Mouse (Mus musculus) testis, adult 2 months (tissue): Measurements from ENCODE around the gene Spr. TPM values are rescaled to one million over a fixed set of nuclear protein-coding genes. Genes with fewer than 3 reads are reported as not detected.
A peak's percentile ranks its signal among the peaks of the same experiment; 100 is the strongest.
"Not testable (repeated sequence)": the region's sequence is repeated elsewhere in the genome, so short reads cannot be mapped to it uniquely, and the experiment has no call there.

Source experiments
- H3K27ac ChIP-seq: fragments of 200-500 bp; 2 replicates; pipeline ENCODE4 v1.5.1; 2012; ENCODE audit warnings: low read depth, low read length; ENCODE audit not compliant: control insufficient read depth, insufficient read depth
- H3K27me3 ChIP-seq: fragments of 200-500 bp; 2 replicates; pipeline ENCODE4 v1.6.1; 2012; ENCODE audit warnings: mild to moderate bottlenecking, low read length, moderate library complexity; ENCODE audit not compliant: control insufficient read depth, insufficient read depth
- H3K36me3 ChIP-seq: fragments of 200-500 bp; 2 replicates; pipeline ENCODE4 v1.6.1; 2012; ENCODE audit warnings: mild to moderate bottlenecking, low read length; ENCODE audit not compliant: control insufficient read depth, insufficient read depth
- H3K4me1 ChIP-seq: fragments of 200-500 bp; 2 replicates; pipeline ENCODE4 v1.6.1; 2012; ENCODE audit warnings: low read length; ENCODE audit not compliant: control insufficient read depth, insufficient read depth
- H3K4me3 ChIP-seq: fragments of 200-500 bp; 2 replicates; pipeline ENCODE4 v1.5.1; 2012; ENCODE audit warnings: low read depth, mild to moderate bottlenecking, low read length, moderate library complexity, mixed read lengths; ENCODE audit not compliant: control insufficient read depth
- CTCF ChIP-seq: fragments of 200-500 bp; IDR thresholded peaks from 2 replicates; pipeline ENCODE4 v1.5.1; 2012; ENCODE audit warnings: low read depth, mild to moderate bottlenecking, inconsistent platforms, low read length, moderate library complexity; ENCODE audit not compliant: control insufficient read depth, insufficient read depth, insufficient replicate concordance
- POLR2A ChIP-seq: fragments of 200-500 bp; IDR thresholded peaks from 2 replicates; pipeline ENCODE4 v1.6.1; 2012; ENCODE audit warnings: low read depth, mild to moderate bottlenecking, inconsistent platforms, low read length, moderate library complexity; ENCODE audit not compliant: control insufficient read depth
- polyA plus RNA-seq: library from polyadenylated mRNA; depleted of rRNA; stranded (reverse); fragments of >200 nt; gene quantifications from 2 replicates; pipeline ENCODE4 v1.2.3, GENCODE M21; 2012; rRNA removed

The Spr gene
- polyA plus RNA-seq, 1 experiment: 2.3 TPM

DNA sequence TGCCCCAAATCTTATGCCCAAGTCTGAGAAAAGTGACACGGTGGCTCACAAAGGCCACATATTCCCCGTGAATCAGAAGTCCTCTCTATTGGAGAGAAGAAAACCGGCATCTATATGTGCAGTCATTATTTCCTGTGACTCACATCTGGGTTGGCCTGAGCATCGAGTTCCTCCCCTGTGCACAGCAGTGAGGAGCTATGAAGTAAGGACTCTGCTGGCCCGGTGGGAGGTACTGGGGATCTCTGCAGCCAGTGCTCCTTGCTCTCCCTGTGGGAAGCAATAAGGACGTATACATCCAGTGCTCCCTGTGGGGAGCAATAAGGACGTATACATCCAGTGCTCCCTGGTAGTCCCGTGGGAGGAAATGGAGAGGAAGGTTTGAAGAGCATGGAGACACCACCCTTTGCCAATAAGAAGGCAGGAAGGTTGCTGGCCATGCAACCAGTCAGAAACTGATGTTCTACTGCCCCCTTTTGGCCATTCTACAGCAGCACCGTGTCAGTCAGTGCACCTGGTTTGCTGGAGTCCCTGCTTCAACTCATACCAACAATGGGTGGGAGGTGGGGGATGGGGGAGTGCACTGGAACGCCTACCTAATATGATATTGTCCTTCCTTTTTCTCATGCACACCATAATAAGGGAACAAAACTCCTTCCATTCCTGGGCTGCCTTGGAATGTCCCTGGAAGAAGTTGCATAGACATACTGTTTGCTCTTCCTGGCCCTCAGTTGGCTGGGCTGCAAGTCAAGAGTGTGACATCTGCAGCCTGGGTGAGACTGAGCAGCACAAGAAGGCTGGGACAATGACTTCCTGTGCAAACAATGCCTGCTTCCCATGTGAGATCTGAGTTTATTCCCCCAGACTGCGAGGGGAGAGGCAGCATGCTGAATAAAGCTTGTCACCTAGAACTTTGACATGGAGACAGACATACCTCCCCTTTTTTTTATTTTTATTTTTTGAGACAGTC, 19.7 kb downstream of the Spr start:
- H3K4me1 ChIP-seq, H3K36me3 ChIP-seq, H3K27me3 ChIP-seq, H3K4me3 ChIP-seq, H3K27ac ChIP-seq: not testable (repeated sequence)
- peak; percentile 62; the same call in 1 of the 2 replicates for TF ChIP-seq CTCF

- H3K4me1 ChIP-seq: peaks cover 3% of the 10 kb centered on the region
- H3K4me3 ChIP-seq: no peak overlapping the region
- TF ChIP-seq CTCF (no peak), POLR2A (no peak)
- no peaks in the 10 kb centered on the region for H3K36me3 ChIP-seq
- no peak overlapping the region for H3K27ac ChIP-seq
- H3K27me3 ChIP-seq: no peaks in the 10 kb centered on the region
Observed at GRCm38 (mm10) chr6:85105033-85105615, 32.4 kb downstream of the Spr start.

- H3K4me3 ChIP-seq: no peak overlapping the region
- H3K27me3 ChIP-seq: no peaks in the 10 kb centered on the region
- no peaks in the 10 kb centered on the region for H3K36me3 ChIP-seq
- TF ChIP-seq POLR2A (peak; percentile 41; the same call in 1 of the 2 replicates), CTCF (no peak)
- no peak overlapping the region for H3K27ac ChIP-seq
- peaks cover 3% of the 10 kb centered on the region for H3K4me1 ChIP-seq
Observed at GRCm38 (mm10) chr6:85103321-85103720, 34.2 kb downstream of the Spr start.

- no peak for TF ChIP-seq POLR2A
- TF ChIP-seq CTCF: no peak
- no peaks in the 10 kb centered on the region for H3K36me3 ChIP-seq
- H3K27me3 ChIP-seq: no peaks in the 10 kb centered on the region
- no peak overlapping the region for H3K4me3 ChIP-seq
- H3K27ac ChIP-seq: no peak overlapping the region
- no peaks in the 10 kb centered on the region for H3K4me1 ChIP-seq
Observed at GRCm38 (mm10) chr6:85096441-85096840, 41.1 kb downstream of the Spr start.

DNA sequence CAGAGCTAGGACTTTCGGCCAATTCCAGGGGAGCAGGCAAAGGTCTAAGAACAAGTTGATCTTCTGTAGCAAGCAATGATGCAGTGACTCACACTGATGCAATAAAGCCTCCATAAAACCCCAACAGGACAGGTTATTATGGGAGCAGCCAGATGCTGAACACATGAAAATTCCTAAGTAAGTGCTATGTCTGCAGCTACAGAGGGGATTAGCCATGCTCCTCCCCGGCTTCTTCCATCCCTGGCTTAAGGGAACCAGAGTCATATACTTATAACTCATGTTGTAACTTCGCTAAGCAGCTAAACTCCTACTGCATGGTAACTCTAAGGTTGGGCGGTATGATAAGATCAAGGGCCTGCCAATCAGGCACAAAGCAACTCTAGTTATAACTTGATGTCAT, 50.1 kb downstream of the Spr start:
- no peaks in the 10 kb centered on the region; the same call in 1 of the 2 replicates for H3K4me1 ChIP-seq
- TF ChIP-seq CTCF (no peak), POLR2A (no peak)
- H3K36me3 ChIP-seq: no peaks in the 10 kb centered on the region
- H3K27ac ChIP-seq: no peak overlapping the region
- no peaks in the 10 kb centered on the region for H3K27me3 ChIP-seq
- no peak overlapping the region for H3K4me3 ChIP-seq

DNA sequence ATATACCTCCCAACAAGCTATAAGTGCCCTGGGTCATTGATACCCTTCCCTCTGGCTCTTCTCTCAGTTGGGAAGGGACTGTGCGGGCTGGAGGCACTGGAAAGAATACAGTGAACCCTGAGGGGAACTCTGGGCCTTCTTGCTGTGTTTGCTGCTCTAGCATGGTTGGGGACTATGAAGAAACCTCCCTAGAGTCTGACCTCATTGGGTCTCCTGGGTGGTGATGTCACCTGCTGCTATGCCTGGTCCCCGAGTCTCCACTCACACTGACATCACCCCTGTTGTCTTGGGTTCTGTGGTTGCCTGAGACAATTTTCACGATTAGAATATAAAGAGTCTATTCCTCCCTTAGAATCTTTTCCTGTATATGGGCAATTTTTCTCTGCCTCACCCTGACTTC, 50.9 kb downstream of the Spr start:
- no peak for TF ChIP-seq CTCF
- no peak for TF ChIP-seq POLR2A
- Histone ChIP-seq H3K4me3 (no peak overlapping the region), H3K27me3 (no peaks in the 10 kb centered on the region), H3K36me3 (no peaks in the 10 kb centered on the region), H3K4me1 (no peaks in the 10 kb centered on the region; the same call in 1 of the 2 replicates), H3K27ac (no peak overlapping the region)

Other genes starting within 250 kb of the Spr start
- 7.2 and 7.8 TPM in 2 replicates for gene Exoc6b, start 68.3 kb downstream of the Spr start, polyA plus RNA-seq
- gene Emx1, start 49.7 kb upstream of the Spr start, polyA plus RNA-seq: 0.10 and 0.11 TPM in 2 replicates
- 0.80 and 1.1 TPM in 2 replicates for gene Sfxn5, start 195.7 kb upstream of the Spr start, polyA plus RNA-seq
- gene Rab11fip5, start 236.9 kb upstream of the Spr start, polyA plus RNA-seq: 160 and 184 TPM in 2 replicates